Mouse (Mus musculus) embryo, embryonic 10.5 days (tissue): ENCODE data around the gene Gm20388.

Source experiments
- DNase-seq: peaks from one replicate; pipeline ENCODE4 v3.0.0-alpha.2; 2015; ENCODE audit warnings: low spot score

Gene Gm20388

GRCm38 (mm10) chr8:122847829-122848561 lies 2937.4 kb downstream of the Gm20388 start, which contains the start of gene Cdh15:
Cdh15 (plus strand) TSS chr8:122847966.
- DNase-seq = peak; percentile 75

- DNase-seq = no peak
These were observed 2938.7 kb downstream of the Gm20388 start for GRCm38 (mm10) chr8:122849152-122849910.

GRCm38 (mm10) chr8:122850641-122851240 lies 2940.1 kb downstream of the Gm20388 start:
- DNase-seq = no peak

GRCm38 (mm10) chr8:122851692-122852545 lies 2941.3 kb downstream of the Gm20388 start:
- no peak for DNase-seq

GRCm38 (mm10) chr8:122852546-122852905 lies 2941.9 kb downstream of the Gm20388 start:
- no peak for DNase-seq

- peak; percentile 67 for DNase-seq
These were observed 2942.7 kb downstream of the Gm20388 start for GRCm38 (mm10) chr8:122853340-122853771.

GRCm38 (mm10) chr8:122854388-122854787 lies 2943.7 kb downstream of the Gm20388 start:
- DNase-seq = no peak

- DNase-seq = no peak
These were observed 2944.5 kb downstream of the Gm20388 start for GRCm38 (mm10) chr8:122855123-122855522.

GRCm38 (mm10) chr8:122856288-122856687 lies 2945.6 kb downstream of the Gm20388 start:
- no peak for DNase-seq

GRCm38 (mm10) chr8:122859843-122860242 lies 2949.2 kb downstream of the Gm20388 start:
- no peak for DNase-seq

- no peak for DNase-seq
These were observed 2954.1 kb downstream of the Gm20388 start for GRCm38 (mm10) chr8:122864719-122865129.

- DNase-seq = peak; percentile 51
These were observed 2954.8 kb downstream of the Gm20388 start for GRCm38 (mm10) chr8:122865441-122865840.

GRCm38 (mm10) chr8:122866231-122866630 lies 2955.6 kb downstream of the Gm20388 start:
- no peak for DNase-seq

GRCm38 (mm10) chr8:122867982-122868381 lies 2957.3 kb downstream of the Gm20388 start:
- DNase-seq = no peak

- peak; percentile 44 for DNase-seq
These were observed 2959.8 kb downstream of the Gm20388 start for GRCm38 (mm10) chr8:122870377-122870863.

GRCm38 (mm10) chr8:122871663-122872062 lies 2961.0 kb downstream of the Gm20388 start:
- DNase-seq = no peak

GRCm38 (mm10) chr8:122873171-122873570 lies 2962.5 kb downstream of the Gm20388 start:
- DNase-seq = no peak

- DNase-seq = peak; percentile 43
These were observed 2964.5 kb downstream of the Gm20388 start for GRCm38 (mm10) chr8:122875186-122875585.

GRCm38 (mm10) chr8:122878231-122878630 lies 2967.6 kb downstream of the Gm20388 start:
- no peak for DNase-seq

GRCm38 (mm10) chr8:122880302-122880701 lies 2969.7 kb downstream of the Gm20388 start:
- no peak for DNase-seq

GRCm38 (mm10) chr8:122883671-122884070 lies 2973.0 kb downstream of the Gm20388 start:
- DNase-seq = no peak

GRCm38 (mm10) chr8:122891440-122891839 lies 2980.8 kb downstream of the Gm20388 start:
- DNase-seq = no peak
